Mouse (Mus musculus) cerebellum, postnatal 4 days (tissue): ENCODE results near the gene Celf2.
A peak's percentile ranks its signal among the peaks of the same experiment; 100 is the strongest.
"Not testable (repeated sequence)": the region's sequence is repeated elsewhere in the genome, so short reads cannot be mapped to it uniquely, and the experiment has no call there.

Experiments
- DNase-seq, 2 experiments: peaks; one replicate each; pipeline ENCODE4 v3.0.0; 2022; ENCODE audit warnings: low spot score in 2 of 2, mixed read lengths in 1 of 2

The Celf2 gene

GRCm38 (mm10) chr2:7509463-7509862 is at the start of gene Celf2:
TSS of gene Celf2 (minus strand) at chr2:7509563.
- DNase-seq, result not testable (repeated sequence)

- DNase-seq, result no peak
Measured at GRCm38 (mm10) chr2:7555144-7555892, 46.0 kb upstream of the Celf2 start.

GRCm38 (mm10) chr2:7554601-7555000 is 45.2 kb upstream of the Celf2 start:
- DNase-seq, result no peak

GRCm38 (mm10) chr2:7552887-7553286 is 43.5 kb upstream of the Celf2 start:
- DNase-seq, result no peak

- DNase-seq, result no peak
Measured at GRCm38 (mm10) chr2:7548886-7549285, 39.5 kb upstream of the Celf2 start.

GRCm38 (mm10) chr2:7534615-7535204 is 25.3 kb upstream of the Celf2 start:
- DNase-seq, result no peak

- DNase-seq, result no peak
Measured at GRCm38 (mm10) chr2:7534195-7534594, 24.8 kb upstream of the Celf2 start.

GRCm38 (mm10) chr2:7531185-7531960 is 22.0 kb upstream of the Celf2 start:
- DNase-seq, result no peak

- DNase-seq, result no peak
Measured at GRCm38 (mm10) chr2:7530461-7531184, 21.3 kb upstream of the Celf2 start.

- no peak for DNase-seq
Measured at GRCm38 (mm10) chr2:7529637-7530036, 20.3 kb upstream of the Celf2 start.

GRCm38 (mm10) chr2:7526696-7527095 is 17.3 kb upstream of the Celf2 start:
- no peak for DNase-seq

- DNase-seq, result no peak
Measured at GRCm38 (mm10) chr2:7519473-7519872, 10.1 kb upstream of the Celf2 start.

- DNase-seq, result no peak
Measured at GRCm38 (mm10) chr2:7493420-7493819, 15.9 kb downstream of the Celf2 start.

GRCm38 (mm10) chr2:7484974-7485373 is 24.4 kb downstream of the Celf2 start:
- DNase-seq, result no peak

- no peak for DNase-seq
Measured at GRCm38 (mm10) chr2:7482062-7482461, 27.3 kb downstream of the Celf2 start.

- no peak for DNase-seq
Measured at GRCm38 (mm10) chr2:7460329-7461056, 48.9 kb downstream of the Celf2 start.

GRCm38 (mm10) chr2:7438721-7439282 is 70.6 kb downstream of the Celf2 start:
- no peak for DNase-seq

- no peak for DNase-seq
Measured at GRCm38 (mm10) chr2:7426481-7426880, 82.9 kb downstream of the Celf2 start.

- DNase-seq, result no peak
Measured at GRCm38 (mm10) chr2:7400530-7400929, 108.8 kb downstream of the Celf2 start.

- DNase-seq, result no peak
Measured at GRCm38 (mm10) chr2:7395935-7396334, 113.4 kb downstream of the Celf2 start.

GRCm38 (mm10) chr2:7395473-7395872 is 113.9 kb downstream of the Celf2 start:
- DNase-seq, result peak in 1 of 2 experiments; percentile 6
